Mouse (Mus musculus): ENCODE measurements around the gene Gjb5.

GRCm38 (mm10) chr4:127400165-127401145, 42.5 kb upstream of the Gjb5 start:
- TF ChIP-seq CTCF (IDR thresholded peaks at IDR 0.05; ENCODE audit: control insufficient read depth, insufficient read depth, insufficient replicate concordance, low read depth, low read length), result no peak
- no peak for TF ChIP-seq POLR2A (IDR thresholded peaks at IDR 0.05; ENCODE audit: control insufficient read depth, low read depth, low read length)

Data from testis, adult 2 months (tissue).